Mouse (Mus musculus) neutrophil, adult 5-6 weeks (primary cell): ENCODE results near the gene Gga3. TPM values are rescaled to one million over a fixed set of nuclear protein-coding genes. Genes with fewer than 3 reads are reported as not detected.
A peak's percentile ranks its signal among the peaks of the same experiment; 100 is the strongest.
"Not testable (repeated sequence)": the region's sequence is repeated elsewhere in the genome, so short reads cannot be mapped to it uniquely, and the experiment has no call there.

ENCODE experiments used
- ATAC-seq: fragments of 151-379, 151-347 bp; 2 replicates; pipeline ENCODE4 v1.8.0; 2017; ENCODE audit warnings: mild to moderate bottlenecking, moderate TSS enrichment; ENCODE audit not compliant: insufficient number of reproducible peaks, poor library complexity, low FRiP score, severe bottlenecking; ENCODE audit errors: extremely low read depth
- total RNA-seq: library from RNA; stranded (forward); fragments of 200-1000 nt; gene quantifications from 2 replicates; pipeline ENCODE4 v1.2.3, GENCODE M21; 2017

Gga3 gene
- 63.1 and 82.1 TPM in 2 replicates for total RNA-seq

DNA sequence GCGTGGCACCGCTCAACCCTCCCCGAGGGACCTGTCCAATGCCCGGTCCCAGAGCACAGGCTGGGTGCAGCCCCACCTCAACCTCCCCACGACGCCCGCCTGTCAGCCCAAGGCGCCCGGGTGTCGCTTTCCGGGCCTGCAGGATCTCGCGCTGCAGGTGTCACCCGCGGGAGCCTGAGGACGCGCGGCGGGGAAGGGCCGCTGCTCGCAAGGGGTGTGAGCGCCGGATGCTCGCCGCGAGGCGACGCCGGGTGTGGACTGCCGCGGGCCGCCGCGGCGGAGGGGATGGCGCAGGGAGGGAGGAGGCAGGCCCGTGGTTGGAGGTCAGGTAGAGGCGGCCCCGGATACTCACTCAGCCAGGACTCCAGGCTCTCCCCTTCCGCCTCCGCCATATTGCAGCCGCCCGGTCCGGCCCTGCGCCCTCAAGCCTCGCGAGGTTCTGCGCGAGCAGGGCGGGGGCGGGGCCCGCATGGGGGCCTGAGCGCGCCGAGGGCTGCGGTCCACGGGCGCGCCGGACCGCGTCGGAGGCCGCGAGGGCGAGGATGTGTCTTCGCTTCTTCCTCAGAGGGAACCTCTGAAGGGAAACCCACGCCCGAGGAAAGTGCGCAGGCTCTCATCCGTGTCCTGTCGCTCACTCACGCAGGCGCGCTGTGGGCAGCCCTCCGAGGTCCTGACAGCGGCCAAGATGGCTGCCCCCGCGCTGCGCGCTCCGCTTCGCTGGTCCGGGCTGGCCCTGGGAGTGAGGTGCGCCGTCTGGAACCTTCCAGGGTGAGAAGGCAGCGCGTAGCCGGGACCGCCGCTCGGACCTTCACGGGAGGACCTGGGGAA is at the start of gene Gga3, which contains the start of gene Mrps7:
Gene Gga3 (minus strand): TSS at position 576 of the 828 bp plus-strand sequence.
Gene Mrps7 (plus strand): TSS at position 450 of the 828 bp plus-strand sequence.
- peak; percentile 93 for ATAC-seq

DNA sequence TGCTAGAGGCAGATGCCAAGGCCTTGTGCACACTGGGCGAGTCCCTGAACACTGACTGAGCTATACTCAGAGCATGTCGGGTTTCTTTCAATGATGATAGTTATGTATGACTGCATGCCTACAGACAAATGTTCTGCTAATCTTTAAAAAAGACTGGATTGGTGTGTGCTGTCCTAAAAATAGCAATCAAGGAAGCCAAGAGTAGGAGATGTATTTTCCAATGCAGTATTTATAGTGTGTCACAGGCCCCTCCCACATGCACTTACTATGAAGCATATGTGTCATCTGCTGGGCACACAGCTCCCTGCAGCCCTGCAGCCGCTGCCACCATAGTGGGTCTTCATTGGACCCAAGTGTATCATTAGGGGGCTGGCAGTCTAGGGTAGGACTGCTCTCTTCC is 49.3 kb upstream of the Gga3 start:
- no peak for ATAC-seq

DNA sequence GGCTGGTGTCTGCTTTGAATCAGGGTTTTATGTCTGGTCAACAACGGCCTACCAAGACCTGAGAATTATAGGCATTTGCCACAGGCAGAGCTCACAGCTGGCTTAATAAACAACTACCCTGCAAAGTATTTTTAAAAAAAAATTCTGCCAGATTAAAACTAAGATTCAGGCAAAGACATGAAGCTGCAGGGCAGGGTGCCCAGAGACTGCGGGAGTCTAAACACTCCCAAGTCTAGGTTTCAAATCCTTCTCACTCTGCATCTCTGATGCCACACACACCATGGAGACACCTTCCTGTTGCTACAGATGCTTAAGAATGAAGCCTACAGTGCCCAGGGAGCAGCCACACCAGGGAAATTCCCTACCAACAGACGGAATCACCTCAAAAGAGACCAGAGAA is 47.8 kb upstream of the Gga3 start:
- no peak for ATAC-seq

DNA sequence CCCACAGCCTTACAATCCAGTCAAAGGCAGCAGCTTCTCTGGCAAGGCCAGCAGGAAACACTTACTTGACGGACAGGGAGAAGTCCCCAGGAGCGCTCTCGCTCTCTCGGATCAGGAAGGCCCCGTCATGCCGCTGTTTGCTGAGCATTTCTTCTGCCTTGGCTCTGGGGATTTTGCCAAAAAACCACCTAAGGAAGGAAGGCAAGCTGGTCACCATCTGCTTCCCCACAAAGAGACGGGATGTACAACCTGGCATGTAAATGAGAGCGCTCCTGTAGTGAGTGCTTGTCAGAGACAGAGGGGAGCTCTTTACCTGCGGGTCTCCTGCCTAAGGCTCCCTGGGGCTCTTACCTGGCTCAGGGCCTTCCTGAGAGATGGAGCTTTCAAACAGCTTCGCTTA is 45.9 kb upstream of the Gga3 start:
- ATAC-seq: no peak

DNA sequence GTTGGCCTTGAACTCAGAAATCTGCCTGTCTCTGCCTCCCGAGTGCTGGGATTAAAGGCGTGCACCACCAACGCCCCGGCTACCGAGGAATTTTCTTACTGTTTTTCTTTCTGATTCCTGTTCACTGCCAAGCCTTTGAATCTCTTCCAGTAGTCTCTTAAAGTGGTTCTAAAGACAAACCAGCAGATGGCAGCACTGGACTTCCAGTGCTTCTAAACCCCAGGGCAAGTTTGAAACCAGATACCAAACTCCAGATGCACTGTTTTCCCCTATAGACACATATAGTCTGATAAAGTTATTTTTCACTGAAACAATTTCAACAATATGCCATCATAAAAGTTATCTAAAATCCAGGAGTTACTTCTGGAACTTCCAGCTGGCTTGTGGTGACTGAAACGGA is 43.6 kb upstream of the Gga3 start:
- peak; percentile 37; the same call in 1 of the 2 replicates for ATAC-seq

DNA sequence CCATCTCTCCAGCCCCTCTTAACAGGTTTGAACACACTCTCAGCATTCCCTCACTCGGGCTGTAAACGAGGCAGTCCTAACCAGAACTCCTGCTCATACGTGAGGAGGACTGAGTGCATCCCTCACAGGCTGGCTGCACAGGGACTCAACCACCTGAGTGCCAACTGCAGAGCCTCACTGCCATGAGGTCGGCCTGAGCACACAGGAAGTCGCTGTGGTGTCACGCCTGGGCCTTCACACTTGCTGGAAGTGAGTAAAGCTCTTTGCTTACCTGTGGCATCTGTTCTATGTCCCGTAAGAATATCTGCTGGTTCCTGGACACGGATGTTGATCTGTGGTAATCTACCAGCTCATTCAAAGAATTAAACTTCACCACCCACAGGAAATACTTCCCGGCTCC is 42.6 kb upstream of the Gga3 start:
- ATAC-seq: no peak

DNA sequence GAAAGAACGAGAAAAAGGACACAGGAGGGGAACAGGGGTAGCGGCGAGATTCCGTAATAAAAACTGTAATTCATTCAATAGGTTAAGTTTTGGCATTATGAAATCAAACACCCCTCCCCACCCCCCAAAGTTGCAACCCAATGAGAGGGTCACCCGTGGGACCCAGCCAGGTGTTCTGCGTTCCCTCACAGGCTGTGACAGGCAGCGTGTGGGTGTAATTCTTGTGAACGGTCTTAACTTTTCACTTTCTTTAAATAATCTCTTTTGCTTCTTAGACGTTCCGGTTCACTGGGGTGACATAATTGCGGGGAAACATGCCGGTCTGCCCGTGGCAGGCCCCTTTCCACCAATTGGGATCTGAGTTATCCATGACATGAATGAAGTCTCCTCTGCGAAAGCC is 41.6 kb upstream of the Gga3 start:
- not testable (repeated sequence) for ATAC-seq

DNA sequence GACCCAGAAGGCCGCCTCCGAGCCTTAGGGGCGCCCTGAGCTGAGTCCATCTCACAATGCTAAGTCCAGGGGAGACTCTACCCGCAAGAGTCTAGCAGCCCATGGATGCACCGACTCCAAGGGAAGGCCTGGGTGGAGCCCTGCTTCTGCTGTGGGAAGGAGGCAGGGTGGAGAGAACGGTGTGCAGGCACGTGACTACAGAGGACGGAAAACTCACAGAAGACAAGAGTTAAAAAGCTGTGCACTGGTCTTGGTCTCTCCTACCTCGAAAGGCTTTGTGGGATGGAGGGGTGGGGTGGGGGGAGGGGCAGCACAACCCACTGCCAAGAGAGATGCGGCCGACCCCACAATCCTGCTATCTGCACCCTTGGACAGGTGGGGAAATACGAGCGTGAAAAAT is 40.5 kb upstream of the Gga3 start:
- no peak for ATAC-seq

DNA sequence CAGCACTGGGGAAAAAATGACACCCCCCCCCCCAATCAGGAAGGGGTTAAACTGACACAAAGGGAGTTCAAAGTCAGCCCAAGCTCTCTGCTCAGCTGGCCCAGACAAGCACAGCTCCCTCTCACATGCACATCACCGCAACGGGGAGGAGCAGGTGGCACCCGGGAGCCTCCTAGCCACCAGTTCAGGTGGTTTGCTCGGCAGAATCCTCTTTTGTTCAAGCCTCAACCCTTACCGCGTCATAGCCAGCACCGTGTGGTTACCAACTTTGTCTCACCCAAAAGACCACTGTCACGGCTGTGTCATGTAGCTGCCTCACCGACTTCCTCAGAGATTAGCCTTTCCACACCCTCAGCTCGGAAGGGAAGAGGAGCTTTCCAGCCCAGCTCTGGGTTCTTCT is 39.4 kb upstream of the Gga3 start:
- no peak for ATAC-seq

DNA sequence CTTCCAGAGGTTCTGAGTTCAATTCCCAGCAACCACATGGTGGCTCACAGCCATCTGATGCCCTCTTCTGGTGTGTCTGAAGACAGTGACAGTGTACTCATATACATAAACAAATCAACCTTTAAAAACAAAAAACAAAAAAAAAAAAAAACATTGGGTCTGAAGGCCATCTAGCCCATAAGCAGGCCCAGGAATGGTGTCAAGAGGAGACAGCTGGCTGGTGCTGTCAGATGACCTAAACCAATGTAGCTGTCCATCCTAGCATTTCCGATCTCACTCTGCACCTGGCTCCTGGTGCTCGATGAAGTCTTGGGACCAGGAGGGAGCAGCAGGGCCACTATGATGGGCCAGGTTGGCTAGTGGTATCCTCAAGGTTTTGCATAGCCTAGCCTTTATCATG is 38.9 kb upstream of the Gga3 start:
- ATAC-seq: no peak

DNA sequence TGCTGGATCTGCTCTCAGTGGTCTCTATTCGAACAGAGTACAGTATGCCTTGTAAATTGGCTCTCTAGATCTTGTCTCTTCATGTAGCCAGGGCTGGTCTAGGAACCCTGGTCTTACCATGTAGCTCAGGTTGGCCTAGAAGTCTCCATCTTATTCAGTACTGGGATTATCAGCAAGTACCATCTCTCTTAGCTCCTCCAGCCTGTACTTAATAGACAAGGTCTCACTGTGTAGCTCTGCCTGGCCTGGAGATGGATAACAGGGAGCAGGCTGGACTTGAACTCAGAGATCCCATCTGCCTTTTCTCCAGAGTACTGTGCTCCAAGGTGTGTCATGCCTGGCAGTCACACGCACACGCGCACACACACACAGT is 37.8 kb upstream of the Gga3 start:
- ATAC-seq: no peak

DNA sequence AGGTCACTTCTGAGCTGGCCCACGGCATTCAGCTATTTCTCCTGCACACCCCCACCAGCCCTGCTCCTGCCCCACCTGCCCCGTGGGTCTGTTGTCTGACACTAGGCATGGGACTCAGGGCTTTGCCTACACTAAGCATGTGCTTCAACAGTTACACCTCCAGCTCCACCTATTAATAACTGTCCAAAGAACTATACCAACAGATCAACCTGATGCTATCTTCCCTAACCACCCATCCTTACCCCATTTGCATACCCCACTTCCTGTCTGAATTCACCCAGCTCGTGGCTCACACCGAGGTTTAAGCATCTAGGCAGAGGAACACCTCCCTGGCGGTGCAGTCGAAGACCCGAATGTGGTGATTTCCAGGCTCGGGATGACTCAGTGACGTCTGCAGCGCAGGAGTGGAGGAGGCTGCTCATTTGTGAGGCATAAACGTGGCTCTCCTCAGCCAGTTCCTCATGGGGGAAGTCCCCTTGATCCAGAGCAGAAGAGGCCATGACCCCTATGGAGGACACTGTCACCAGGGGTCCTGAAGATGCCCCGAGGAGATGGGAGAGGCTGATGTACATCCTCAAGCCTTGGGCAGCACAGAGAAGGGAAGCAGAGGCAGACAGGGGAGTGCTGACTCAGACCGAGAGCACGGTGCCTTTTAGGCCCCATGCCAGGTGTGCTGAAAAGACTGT is 37.3 kb upstream of the Gga3 start:
- peak; percentile 81 for ATAC-seq

DNA sequence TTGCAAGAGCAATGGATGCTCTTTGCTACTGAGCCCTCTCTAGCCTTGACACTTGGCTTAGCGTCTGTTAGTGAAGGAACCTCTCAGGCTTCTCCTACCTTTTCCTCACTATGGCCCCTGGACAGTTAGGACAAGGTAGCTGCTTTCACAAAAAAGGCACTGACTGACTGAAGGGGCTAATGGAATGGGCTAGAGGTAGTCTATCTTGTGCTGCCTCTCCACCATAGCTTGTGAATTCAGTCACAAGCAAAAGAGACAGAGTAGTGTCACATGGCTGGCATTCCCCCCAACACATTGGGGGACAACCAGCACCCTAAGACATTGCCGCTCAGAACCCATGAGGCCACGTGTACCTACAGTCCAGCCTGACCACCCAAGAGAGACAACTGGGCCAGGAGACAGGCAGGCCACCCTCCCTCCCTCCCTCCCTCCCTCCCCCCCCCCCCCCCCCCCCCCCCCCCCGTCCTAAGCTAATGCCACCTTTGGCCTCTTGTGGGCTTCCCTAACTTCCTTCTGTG is 36.5 kb upstream of the Gga3 start:
- ATAC-seq: no peak

DNA sequence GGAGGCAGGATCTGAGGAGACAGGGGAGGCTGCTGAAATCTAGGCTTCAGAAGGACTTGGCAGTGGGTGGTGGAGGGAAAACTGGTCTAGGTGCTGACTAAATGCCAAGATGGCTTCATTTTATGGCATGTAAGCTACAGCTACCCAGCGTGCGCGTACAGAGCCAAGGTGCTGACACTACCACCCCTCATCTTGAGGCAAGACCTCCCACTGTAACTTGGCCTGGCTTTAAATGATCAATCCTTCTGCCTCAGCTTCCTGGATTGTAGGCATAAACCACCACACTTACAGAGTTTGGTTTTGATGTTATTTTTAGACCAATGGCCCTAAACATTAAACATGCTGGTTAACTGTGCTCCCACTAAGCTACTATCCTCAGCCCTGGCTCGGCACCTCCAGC is 35.7 kb upstream of the Gga3 start:
- ATAC-seq: no peak

DNA sequence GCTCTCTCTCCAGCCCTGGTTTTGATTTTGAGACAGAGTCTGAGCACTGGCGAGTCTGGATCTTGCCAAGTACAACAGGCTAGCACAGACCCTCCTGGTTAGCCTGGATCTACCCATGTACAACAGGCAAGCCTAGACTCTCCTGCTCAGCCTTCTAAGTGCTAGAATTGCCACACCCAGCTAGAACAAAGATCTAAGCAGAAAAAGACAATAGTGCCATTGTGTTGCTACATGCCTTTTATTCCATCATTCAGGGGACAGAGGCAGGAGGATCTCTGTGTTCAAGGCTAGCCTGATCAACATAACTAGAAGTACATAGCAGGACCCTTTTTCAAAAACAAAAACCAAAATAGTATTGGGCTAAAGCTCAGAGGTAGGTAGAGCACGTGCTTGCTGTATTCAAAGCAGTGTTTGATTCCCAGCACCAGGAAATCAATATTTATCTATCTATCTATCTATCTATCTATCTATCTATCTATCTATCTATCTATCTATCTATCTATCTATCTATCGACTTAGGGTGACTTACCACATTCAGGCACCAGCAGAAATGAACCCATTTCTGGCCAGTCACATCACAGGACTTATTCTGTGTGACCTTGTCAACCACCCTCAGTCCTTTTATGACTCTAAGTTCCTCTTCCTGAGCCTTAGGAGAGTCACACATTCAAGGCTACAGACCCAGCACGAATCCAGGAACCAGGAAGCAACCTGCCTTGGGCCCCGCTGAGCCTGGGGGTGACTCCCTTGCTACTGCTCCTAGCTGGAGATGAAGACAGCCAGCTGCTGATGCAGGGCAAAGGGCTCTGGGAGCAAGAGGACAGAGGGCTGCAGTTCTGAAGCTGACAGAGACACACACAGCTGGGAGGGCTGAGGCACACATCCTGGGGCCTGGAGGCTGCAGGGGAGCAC is 34.9 kb upstream of the Gga3 start:
- ATAC-seq: 0 out of 2 replicates have a peak, but pooled peaks have one; percentile 17

DNA sequence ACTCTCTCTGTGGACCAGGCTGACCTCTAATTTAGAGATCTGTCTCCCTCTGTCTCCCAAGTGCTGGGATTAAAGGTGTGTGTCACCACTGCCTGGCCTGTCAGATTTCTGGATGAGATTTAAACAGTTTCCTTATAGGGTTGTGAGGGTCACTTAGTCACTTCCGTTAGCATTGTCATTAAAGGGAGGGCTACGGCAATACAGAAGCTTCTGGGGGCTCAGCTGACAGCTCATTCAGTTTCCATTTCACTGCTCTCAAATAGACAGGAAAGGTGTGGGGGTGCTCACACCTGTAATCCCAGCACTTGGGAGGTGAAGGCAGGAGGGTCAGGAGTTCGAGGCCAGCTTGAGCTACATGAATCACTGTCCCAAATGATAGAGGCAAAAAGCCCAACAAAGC is 33.1 kb upstream of the Gga3 start:
- no peak for ATAC-seq

DNA sequence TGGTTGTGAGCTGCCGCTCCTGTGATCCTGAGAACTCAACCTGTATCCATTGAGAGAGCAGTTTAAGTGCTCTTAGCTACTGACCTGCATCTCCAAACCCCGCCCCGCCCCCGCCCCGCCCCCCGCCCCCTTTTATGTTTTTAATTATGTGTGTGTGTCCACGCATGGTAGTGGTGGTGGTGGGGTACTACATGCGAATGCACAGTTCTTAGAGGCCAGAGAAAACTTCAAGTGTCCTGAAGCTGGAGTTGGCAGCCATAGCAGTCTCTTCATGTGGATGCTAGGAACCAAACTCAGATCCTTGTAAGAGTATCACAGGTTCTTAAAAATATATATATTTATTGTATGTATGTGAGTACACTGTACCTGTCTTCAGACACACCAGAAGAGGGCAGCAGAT is 31.6 kb upstream of the Gga3 start:
- no peak for ATAC-seq

DNA sequence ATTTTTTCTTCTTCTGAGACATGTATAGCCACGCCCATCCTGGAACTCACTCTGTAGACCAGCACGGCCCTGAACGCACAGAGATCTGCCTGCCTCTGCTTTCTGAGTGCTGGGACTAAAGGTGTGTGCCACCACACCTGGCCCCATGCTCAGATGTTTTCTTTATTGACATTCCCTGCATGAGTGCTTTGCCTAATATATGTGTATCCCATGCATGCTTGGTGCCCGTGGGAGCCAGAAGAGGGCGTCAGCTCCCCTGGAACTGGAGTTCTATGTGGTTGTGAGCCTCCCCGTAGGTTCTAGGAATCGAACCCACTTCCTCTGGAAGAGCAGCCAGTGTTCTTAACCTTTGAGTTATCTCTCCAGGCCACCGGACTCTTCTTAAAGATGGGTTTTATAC is 31.2 kb upstream of the Gga3 start:
- no peak for ATAC-seq

DNA sequence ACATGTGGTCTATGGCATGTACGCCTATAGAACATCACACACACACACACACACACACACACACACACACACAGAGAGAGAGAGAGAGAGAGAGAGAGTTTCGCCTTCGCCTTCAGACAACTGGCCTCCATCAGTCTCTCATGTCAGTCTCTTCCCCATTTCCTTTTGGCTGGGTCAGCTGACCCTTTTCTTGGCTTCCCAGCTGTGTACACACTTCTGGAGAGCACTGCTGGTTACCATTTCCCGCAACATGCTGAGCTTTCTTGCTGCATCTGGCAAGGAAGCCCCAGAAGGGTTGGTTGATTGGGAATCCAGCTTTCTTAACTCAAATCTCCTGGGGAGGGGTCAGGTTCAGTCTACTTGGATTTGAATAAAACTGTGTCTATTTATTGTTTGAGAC is 30.3 kb upstream of the Gga3 start:
- no peak for ATAC-seq
